Comparison of ENCODE assay signal across 13 mouse cellular contexts in the genomic region with DNA sequence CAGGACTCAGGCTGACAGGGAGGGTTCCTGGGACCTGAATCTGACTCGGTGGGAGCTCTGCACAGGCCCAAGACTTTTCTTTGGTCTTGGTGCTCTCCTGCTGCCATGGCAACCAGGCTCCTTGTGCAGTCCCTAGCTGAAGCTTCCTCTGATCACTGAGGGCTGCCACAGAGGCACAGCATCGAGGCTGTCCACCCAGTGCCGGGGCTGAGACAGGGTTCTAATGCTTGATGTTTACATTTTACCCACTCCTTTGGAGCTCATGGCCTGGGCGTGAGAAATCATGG. TPM values are rescaled to one million over a fixed set of nuclear protein-coding genes. Genes with fewer than 3 reads are reported as not detected.
DNase-seq lines count a peak whose midpoint lies in the region; ATAC-seq lines count a peak whose summit lies in the region.
"Had no signal": no experiment of that assay in that cellular context is flagged by ENCODE, and none has a peak within 500 bp of the region (broad histone marks: within the 10 kb centered on the region; RNA-seq: fewer than 3 reads in every experiment).

No protein-coding gene starts in this region.

- intact Hi-C loops in left cerebral cortex, postnatal 14 days (cut with DNase I) = no loop called here
- intact Hi-C loops in gastrocnemius, postnatal 14 days (cut with DNase I; ENCODE audit: low total_unique reads) = no loop called here

- no peak for ATAC-seq in neural tube, embryonic 13.5 days (ENCODE audit: low read depth)

- H3K4me2 ChIP-seq in neural tube, embryonic 13.5 days = no peak overlapping the region

- no peak overlapping the region for H3K4me3 ChIP-seq in neural tube, embryonic 13.5 days

- no peaks in the 10 kb centered on the region for H3K27me3 ChIP-seq in neural tube, embryonic 13.5 days
- no peaks in the 10 kb centered on the region for H3K27me3 ChIP-seq in splenic B cell, adult 2 months (ENCODE audit: control insufficient read depth, insufficient read depth, low read length, poor library complexity, severe bottlenecking)

- WGBS in neural tube, embryonic 13.5 days = 41% methylated on average over 4 of the region's 4 CpGs

- no peaks in the 10 kb centered on the region for H3K9me3 ChIP-seq in neural tube, embryonic 13.5 days

- DNase-seq in cerebellum, adult 8-10 months = peak; percentile 24
- DNase-seq in cerebellum, postnatal 14 days = no peak
- DNase-seq in neural tube, embryonic 10.5 days (ENCODE audit: extremely low spot score, low spot score) = no peak
- DNase-seq in induced T-regulatory cell, adult 2 months (ENCODE audit: low read depth) = peak; percentile 55
- peak; percentile 52 for DNase-seq in splenic B cell, adult 2 months (ENCODE audit: low read depth, low spot score)
- no peak for DNase-seq in left cerebral cortex, postnatal 14 days (ENCODE audit: low spot score in 2 of 2)
- DNase-seq in gastrocnemius, postnatal 14 days = no peak
- DNase-seq: gastrocnemius, postnatal 10 days; heart, postnatal 14 days; kidney, postnatal 14 days; lung, adult 2 months had no signal

- H3K27ac ChIP-seq in neural tube, embryonic 13.5 days (replicated peaks) = no peak overlapping the region

- H3K4me1 ChIP-seq in neural tube, embryonic 13.5 days (replicated peaks) = peaks cover 84% of the 10 kb centered on the region

- H3K36me3 ChIP-seq in neural tube, embryonic 13.5 days = peaks cover 22% of the 10 kb centered on the region
- no peaks in the 10 kb centered on the region for H3K36me3 ChIP-seq in splenic B cell, adult 2 months (ENCODE audit: control insufficient read depth, insufficient read depth, low read length, poor library complexity, severe bottlenecking)

- H3K9ac ChIP-seq in neural tube, embryonic 13.5 days = peak overlapping the region; percentile 28; the same call in 1 of the 2 replicates

RNA-seq across cellular contexts. Expression of a gene that starts 24.7 kb away (rescaled TPM):
- 86.3 and 90.7 TPM in 2 replicates for polyA plus RNA-seq in neural tube, embryonic 13.5 days (2015; fragmentation: Nextera tagmentation; extraction: Ambion mirVana)
- 100 to 1,000 TPM; 119 TPM for total RNA-seq in left cerebral cortex, postnatal 14 days (2021)
- total RNA-seq in gastrocnemius, postnatal 14 days (2021) = 10 to 100 TPM; 17.1 to 25.3 TPM

RNA-seq across cellular contexts. Expression of a gene that starts 25.6 kb away (rescaled TPM):
- polyA plus RNA-seq in neural tube, embryonic 13.5 days (2015; fragmentation: Nextera tagmentation; extraction: Ambion mirVana) = not detected in 2 replicates
- total RNA-seq in left cerebral cortex, postnatal 14 days (2021) = not detected
- total RNA-seq in gastrocnemius, postnatal 14 days (2021) = not detected
- total RNA-seq: gastrocnemius, postnatal 10 days; heart, postnatal 14 days; left cerebral cortex, postnatal 36 days had no signal

RNA-seq across cellular contexts. Expression of a gene that starts 31.7 kb away (rescaled TPM):
- 2.6 and 4.0 TPM in 2 replicates for polyA plus RNA-seq in neural tube, embryonic 13.5 days (2015; fragmentation: Nextera tagmentation; extraction: Ambion mirVana)
- total RNA-seq in left cerebral cortex, postnatal 14 days (2021) = 1 to 10 TPM; 1.1 to 1.5 TPM
- total RNA-seq in gastrocnemius, postnatal 14 days (2021) = under 1 TPM in 1 of 2 experiments, not detected in 1; 0.90 TPM

RNA-seq across cellular contexts. Expression of a gene that starts 40.9 kb away (rescaled TPM):
- polyA plus RNA-seq in neural tube, embryonic 13.5 days (2015; fragmentation: Nextera tagmentation; extraction: Ambion mirVana) = 1.6 and 1.7 TPM in 2 replicates
- total RNA-seq in left cerebral cortex, postnatal 14 days (2021) = 1 to 10 TPM; 1.6 to 2.5 TPM
- 1 to 10 TPM; 1.7 to 1.9 TPM for total RNA-seq in gastrocnemius, postnatal 14 days (2021)

RNA-seq across cellular contexts. Expression of a gene that starts 46.0 kb away (rescaled TPM):
- polyA plus RNA-seq in neural tube, embryonic 13.5 days (2015; fragmentation: Nextera tagmentation; extraction: Ambion mirVana) = 42.1 and 43.5 TPM in 2 replicates
- total RNA-seq in left cerebral cortex, postnatal 14 days (2021) = 10 to 100 TPM; 15.8 to 17.6 TPM
- total RNA-seq in gastrocnemius, postnatal 14 days (2021) = 1 to 10 TPM; 7.1 to 7.4 TPM

Comparison
In these comparisons a context has a peak if more than half of its experiments do, and no peak if none do; other contexts are left out.
1. DNase-seq: peak in cerebellum, adult 8-10 months (single experiment), induced T-regulatory cell, adult 2 months (single experiment) and splenic B cell, adult 2 months (single experiment); none in cerebellum, postnatal 14 days (0 of 2), neural tube, embryonic 10.5 days (single experiment), left cerebral cortex, postnatal 14 days (0 of 2) and gastrocnemius, postnatal 14 days (single experiment).
2. RNA of a gene that starts 24.7 kb away (total RNA-seq): 119 TPM in left cerebral cortex, postnatal 14 days; 17.1 to 25.3 TPM in gastrocnemius, postnatal 14 days; every median in the first group is over 4 times any median in the second.